Mouse (Mus musculus) forebrain, embryonic 15.5 days (tissue): Measurements from ENCODE around the gene Adad2. TPM values are rescaled to one million over a fixed set of nuclear protein-coding genes. Genes with fewer than 3 reads are reported as not detected.

ENCODE experiments used
- ATAC-seq: fragments of 200-750 bp; cut with Nextera tagmentation; replicated peaks from 2 replicates; pipeline ENCODE4 v1.8.0; 2017; ENCODE audit warnings: mild to moderate bottlenecking, moderate TSS enrichment, moderate library complexity
- H3K27ac ChIP-seq: fragments of 300-500 bp; sonication (generic); replicated peaks from 2 replicates; pipeline ENCODE4 v1.5.1; 2015; ENCODE audit warnings: mild to moderate bottlenecking, inconsistent platforms
- H3K27me3 ChIP-seq: fragments of 300-500 bp; sonication (generic); 2 replicates; pipeline ENCODE4 v1.6.1; 2015; ENCODE audit warnings: inconsistent platforms
- H3K36me3 ChIP-seq: fragments of 300-500 bp; sonication (generic); 2 replicates; pipeline ENCODE4 v1.6.1; 2015; ENCODE audit warnings: mild to moderate bottlenecking, inconsistent platforms
- H3K4me1 ChIP-seq: fragments of 300-500 bp; sonication (generic); 2 replicates; pipeline ENCODE4 v1.6.1; 2015; ENCODE audit warnings: inconsistent platforms
- H3K4me2 ChIP-seq: fragments of 300-500 bp; sonication (generic); replicated peaks from 2 replicates; pipeline ENCODE4 v1.6.1; 2015; ENCODE audit warnings: mild to moderate bottlenecking, inconsistent platforms
- H3K4me3 ChIP-seq: fragments of 300-500 bp; sonication (generic); 2 replicates; pipeline ENCODE4 v1.5.1; 2015; ENCODE audit warnings: mild to moderate bottlenecking, inconsistent platforms
- H3K9ac ChIP-seq: fragments of 300-500 bp; sonication (generic); replicated peaks from 2 replicates; pipeline ENCODE4 v1.6.1; 2015; ENCODE audit warnings: mild to moderate bottlenecking, inconsistent platforms
- H3K9me3 ChIP-seq: fragments of 300-500 bp; sonication (generic); 2 replicates; pipeline ENCODE4 v1.6.1; 2016; ENCODE audit warnings: inconsistent platforms
- whole genome bisulfite sequencing: fragments of 180-500 bp; shearing (Covaris S2); methylation state at CpG from one replicate; pipeline ENCODE4 v1.1.7; 2015; ENCODE audit warnings: mixed read lengths; 5-methylcytosine and 5-hydroxymethylcytosine counted together
- polyA plus RNA-seq: library from polyadenylated mRNA; unstranded; fragments of >200 nt; fragmentation: Nextera tagmentation; extraction: Ambion mirVana; gene quantifications from 2 replicates; pipeline ENCODE4 v1.2.1, GENCODE M21; 2015

The Adad2 gene
- polyA plus RNA-seq, 1 experiment from 2014 or later, result not detected

- WGBS, result 57% methylated on average over 29 of the region's 29 CpGs
- H3K4me1 ChIP-seq, result 0 out of 2 replicates have a peak, but pooled peaks cover under 1% of the 10 kb centered on the region
- H3K27ac ChIP-seq, result no peak overlapping the region
- H3K9me3 ChIP-seq, result no peaks in the 10 kb centered on the region
- H3K4me3 ChIP-seq, result no peak overlapping the region
- H3K9ac ChIP-seq, result no peak overlapping the region
- no peak for ATAC-seq
- no peak overlapping the region for H3K4me2 ChIP-seq
- peaks cover 10% of the 10 kb centered on the region; the same call in 1 of the 2 replicates for H3K27me3 ChIP-seq
- H3K36me3 ChIP-seq, result no peaks in the 10 kb centered on the region
Measured at GRCm38 (mm10) chr8:119632909-119633308, 20.4 kb downstream of the Adad2 start.

GRCm38 (mm10) chr8:119634616-119635336 is 22.2 kb downstream of the Adad2 start:
- no peaks in the 10 kb centered on the region for H3K9me3 ChIP-seq
- H3K36me3 ChIP-seq, result no peaks in the 10 kb centered on the region
- 0 out of 2 replicates have a peak, but pooled peaks cover 4% of the 10 kb centered on the region for H3K4me1 ChIP-seq
- WGBS, result 18% methylated on average over 14 of the region's 14 CpGs
- H3K27ac ChIP-seq, result no peak overlapping the region
- peaks cover 10% of the 10 kb centered on the region; the same call in 1 of the 2 replicates for H3K27me3 ChIP-seq
- no peak overlapping the region for H3K4me3 ChIP-seq
- no peak for ATAC-seq
- H3K4me2 ChIP-seq, result no peak overlapping the region
- no peak overlapping the region for H3K9ac ChIP-seq

- H3K4me2 ChIP-seq, result no peak within 1 kb of the TSS
- no peak within 1 kb of the TSS for H3K4me3 ChIP-seq
- H3K9ac ChIP-seq, result no peak within 1 kb of the TSS
- H3K4me1 ChIP-seq, result 0 out of 2 replicates have a peak, but pooled peaks cover 4% of the 10 kb centered on the region
- no peaks in the 10 kb centered on the region for H3K36me3 ChIP-seq
- no peak within 1 kb of the TSS for H3K27ac ChIP-seq
- 52% methylated on average over 6 of the region's 6 CpGs for WGBS
- H3K9me3 ChIP-seq, result no peaks in the 10 kb centered on the region
- peaks cover 10% of the 10 kb centered on the region; the same call in 1 of the 2 replicates for H3K27me3 ChIP-seq
- ATAC-seq, result no peak
Measured at GRCm38 (mm10) chr8:119635378-119635777, 22.8 kb downstream of the Adad2 start, which contains the start of gene Kcng4. TSS of gene Kcng4 (minus strand) at chr8:119635680.

GRCm38 (mm10) chr8:119635958-119636357 is 23.4 kb downstream of the Adad2 start:
- Histone ChIP-seq H3K27ac (no peak overlapping the region), H3K4me2 (no peak overlapping the region), H3K36me3 (no peaks in the 10 kb centered on the region), H3K9ac (no peak overlapping the region), H3K9me3 (no peaks in the 10 kb centered on the region), H3K4me3 (no peak overlapping the region), H3K27me3 (peaks cover 11% of the 10 kb centered on the region; the same call in 1 of the 2 replicates), H3K4me1 (0 out of 2 replicates have a peak, but pooled peaks cover 4% of the 10 kb centered on the region)
- no peak for ATAC-seq
- 50% methylated on average over 2 of the region's 2 CpGs for WGBS

- ATAC-seq, result no peak
- 59% methylated on average over 7 of the region's 7 CpGs for WGBS
- H3K36me3 ChIP-seq, result no peaks in the 10 kb centered on the region
- peaks cover 13% of the 10 kb centered on the region; the same call in 1 of the 2 replicates for H3K27me3 ChIP-seq
- H3K9ac ChIP-seq, result no peak overlapping the region
- no peak overlapping the region for H3K4me2 ChIP-seq
- H3K4me1 ChIP-seq, result 0 out of 2 replicates have a peak, but pooled peaks cover 4% of the 10 kb centered on the region
- H3K27ac ChIP-seq, result no peak overlapping the region
- H3K9me3 ChIP-seq, result no peaks in the 10 kb centered on the region
- H3K4me3 ChIP-seq, result no peak overlapping the region
Measured at GRCm38 (mm10) chr8:119636766-119637165, 24.2 kb downstream of the Adad2 start.

- Histone ChIP-seq H3K9ac (no peak overlapping the region), H3K27ac (no peak overlapping the region), H3K27me3 (peaks cover 13% of the 10 kb centered on the region; the same call in 1 of the 2 replicates), H3K4me2 (no peak overlapping the region), H3K4me3 (no peak overlapping the region), H3K4me1 (0 out of 2 replicates have a peak, but pooled peaks cover 4% of the 10 kb centered on the region), H3K36me3 (no peaks in the 10 kb centered on the region), H3K9me3 (no peaks in the 10 kb centered on the region)
- no peak for ATAC-seq
- 93% methylated on average over 4 of the region's 4 CpGs for WGBS
Measured at GRCm38 (mm10) chr8:119637381-119637780, 24.8 kb downstream of the Adad2 start.

- H3K36me3 ChIP-seq, result no peaks in the 10 kb centered on the region
- 38% methylated on average over 6 of the region's 6 CpGs for WGBS
- peaks cover 13% of the 10 kb centered on the region; the same call in 1 of the 2 replicates for H3K27me3 ChIP-seq
- no peaks in the 10 kb centered on the region for H3K9me3 ChIP-seq
- 0 out of 2 replicates have a peak, but pooled peaks cover 4% of the 10 kb centered on the region for H3K4me1 ChIP-seq
- H3K9ac ChIP-seq, result no peak overlapping the region
- ATAC-seq, result no peak
- H3K27ac ChIP-seq, result no peak overlapping the region
- no peak overlapping the region for H3K4me3 ChIP-seq
- no peak overlapping the region for H3K4me2 ChIP-seq
Measured at GRCm38 (mm10) chr8:119638261-119638660, 25.7 kb downstream of the Adad2 start.

GRCm38 (mm10) chr8:119639798-119640197 is 27.3 kb downstream of the Adad2 start:
- Histone ChIP-seq H3K4me1 (0 out of 2 replicates have a peak, but pooled peaks cover 4% of the 10 kb centered on the region), H3K9me3 (no peaks in the 10 kb centered on the region), H3K4me3 (no peak overlapping the region), H3K36me3 (no peaks in the 10 kb centered on the region), H3K27ac (no peak overlapping the region), H3K27me3 (0 out of 2 replicates have a peak, but pooled peaks cover 5% of the 10 kb centered on the region), H3K9ac (no peak overlapping the region), H3K4me2 (no peak overlapping the region)
- 70% methylated on average over 7 of the region's 7 CpGs for WGBS
- no peak for ATAC-seq

- H3K36me3 ChIP-seq, result no peaks in the 10 kb centered on the region
- H3K4me3 ChIP-seq, result no peak overlapping the region
- H3K9ac ChIP-seq, result no peak overlapping the region
- no peak for ATAC-seq
- H3K4me1 ChIP-seq, result 0 out of 2 replicates have a peak, but pooled peaks cover 4% of the 10 kb centered on the region
- WGBS, result 86% methylated on average over 5 of the region's 5 CpGs
- H3K27me3 ChIP-seq, result 0 out of 2 replicates have a peak, but pooled peaks cover 3% of the 10 kb centered on the region
- no peaks in the 10 kb centered on the region for H3K9me3 ChIP-seq
- no peak overlapping the region for H3K27ac ChIP-seq
- H3K4me2 ChIP-seq, result no peak overlapping the region
Measured at GRCm38 (mm10) chr8:119641058-119641457, 28.5 kb downstream of the Adad2 start.

- Histone ChIP-seq H3K27ac (no peak overlapping the region), H3K4me1 (0 out of 2 replicates have a peak, but pooled peaks cover 4% of the 10 kb centered on the region), H3K4me2 (no peak overlapping the region), H3K9me3 (no peaks in the 10 kb centered on the region), H3K9ac (no peak overlapping the region), H3K4me3 (no peak overlapping the region), H3K36me3 (no peaks in the 10 kb centered on the region), H3K27me3 (0 out of 2 replicates have a peak, but pooled peaks cover 3% of the 10 kb centered on the region)
- ATAC-seq, result no peak
- 93% methylated on average over 1 of the region's 1 CpGs for WGBS
Measured at GRCm38 (mm10) chr8:119642960-119643359, 30.4 kb downstream of the Adad2 start.

GRCm38 (mm10) chr8:119644429-119644960 is 31.9 kb downstream of the Adad2 start:
- no peak for ATAC-seq
- no peak overlapping the region for H3K27ac ChIP-seq
- 72% methylated on average over 17 of the region's 17 CpGs for WGBS

GRCm38 (mm10) chr8:119644981-119645597 is 32.5 kb downstream of the Adad2 start:
- WGBS, result 56% methylated on average over 18 of the region's 18 CpGs
- Histone ChIP-seq H3K9ac (no peak overlapping the region), H3K27ac (no peak overlapping the region), H3K27me3 (0 out of 2 replicates have a peak, but pooled peaks cover 3% of the 10 kb centered on the region), H3K36me3 (no peaks in the 10 kb centered on the region), H3K4me1 (no peaks in the 10 kb centered on the region), H3K9me3 (no peaks in the 10 kb centered on the region), H3K4me3 (no peak overlapping the region), H3K4me2 (no peak overlapping the region)
- no peak for ATAC-seq

More at GRCm38 (mm10) chr8:119644429-119644960, 31.9 kb downstream of the Adad2 start:
- H3K36me3 ChIP-seq, result no peaks in the 10 kb centered on the region
- 0 out of 2 replicates have a peak, but pooled peaks cover 3% of the 10 kb centered on the region for H3K27me3 ChIP-seq
- no peak overlapping the region for H3K4me3 ChIP-seq
- H3K4me2 ChIP-seq, result no peak overlapping the region
- H3K4me1 ChIP-seq, result no peaks in the 10 kb centered on the region
- no peak overlapping the region for H3K9ac ChIP-seq
- no peaks in the 10 kb centered on the region for H3K9me3 ChIP-seq
